Mouse (Mus musculus): ENCODE data around the gene D130043K22Rik. TPM values are rescaled to one million over a fixed set of nuclear protein-coding genes. Genes with fewer than 3 reads are reported as not detected.

D130043K22Rik gene
- polyA plus RNA-seq, 1 experiment from 2014 or later = 0.14 TPM

GRCm38 (mm10) chr13:24868233-24868632 is 23.3 kb downstream of the D130043K22Rik start:
- Histone ChIP-seq H3K4me2 (no peak overlapping the region), H3K27ac (ENCODE audit: low read depth) (no peak overlapping the region), H3K4me1 (ENCODE audit: insufficient read depth) (no peaks in the 10 kb centered on the region), H3K36me3 (ENCODE audit: insufficient read depth) (no peaks in the 10 kb centered on the region), H3K27me3 (ENCODE audit: insufficient read depth, low read length) (no peaks in the 10 kb centered on the region), H3K9me3 (ENCODE audit: low read depth, low read length) (no peaks in the 10 kb centered on the region), H3K9ac (no peak overlapping the region), H3K4me3 (ENCODE audit: low read depth, low read length) (no peak overlapping the region)
- no peak for TF ChIP-seq CTCF (IDR thresholded peaks at IDR 0.05; ENCODE audit: low read depth)
- 76% methylated on average over 7 of the region's 7 CpGs for WGBS
- ATAC-seq (ENCODE audit: insufficient read depth) = no peak
- DNase-seq = no peak

DNA sequence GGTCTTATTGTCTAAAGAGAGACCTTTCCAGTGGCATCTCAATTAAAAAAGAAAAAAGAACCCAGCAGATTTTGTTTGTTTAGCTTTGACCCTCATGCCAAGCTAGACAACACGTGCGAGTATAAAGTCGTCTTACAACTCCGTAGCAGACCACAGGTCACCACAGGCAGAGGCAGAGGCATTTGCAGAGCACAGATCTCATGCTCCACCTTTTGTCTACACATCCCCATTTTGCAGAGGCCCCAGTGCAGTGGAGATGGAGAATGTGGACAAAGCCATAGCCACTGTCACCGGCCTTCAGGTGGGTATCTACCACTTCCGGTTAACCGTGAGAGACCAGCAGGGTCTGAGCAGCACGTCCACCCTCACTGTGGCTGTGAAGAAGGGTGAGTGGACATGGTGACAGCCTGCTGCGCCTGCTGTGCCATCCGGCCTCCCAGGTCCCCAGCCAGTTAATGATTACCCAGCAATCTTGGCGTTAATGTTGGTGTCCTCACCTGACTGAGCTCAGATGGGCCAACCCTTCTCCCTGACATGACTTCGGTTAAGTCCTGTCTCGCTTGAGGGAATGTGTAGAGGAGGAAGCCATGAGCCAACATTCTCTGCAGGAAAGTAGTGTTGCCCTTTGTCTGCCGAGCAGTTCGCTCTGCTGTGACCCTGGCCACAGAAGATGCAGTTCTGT is 34.6 kb downstream of the D130043K22Rik start:
- Histone ChIP-seq H3K27ac (ENCODE audit: low read depth) (no peak overlapping the region), H3K4me3 (ENCODE audit: low read depth, low read length) (no peak overlapping the region), H3K4me2 (no peak overlapping the region), H3K9me3 (ENCODE audit: low read depth, low read length) (no peaks in the 10 kb centered on the region), H3K36me3 (ENCODE audit: insufficient read depth) (no peaks in the 10 kb centered on the region), H3K4me1 (ENCODE audit: insufficient read depth) (no peaks in the 10 kb centered on the region), H3K9ac (no peak overlapping the region), H3K27me3 (ENCODE audit: insufficient read depth, low read length) (no peaks in the 10 kb centered on the region)
- 74% methylated on average over 15 of the region's 15 CpGs for WGBS
- no peak for TF ChIP-seq CTCF (IDR thresholded peaks at IDR 0.05; ENCODE audit: low read depth)
- ATAC-seq (ENCODE audit: insufficient read depth) (no peak), DNase-seq (no peak)

GRCm38 (mm10) chr13:24880208-24880607 is 35.3 kb downstream of the D130043K22Rik start:
- H3K4me3 ChIP-seq (ENCODE audit: low read depth, low read length) = no peak overlapping the region

GRCm38 (mm10) chr13:24880704-24881103 is 35.8 kb downstream of the D130043K22Rik start:
- ATAC-seq (ENCODE audit: insufficient read depth) = no peak
- H3K27ac ChIP-seq (ENCODE audit: low read depth) = no peak overlapping the region
- no peaks in the 10 kb centered on the region for H3K27me3 ChIP-seq (ENCODE audit: insufficient read depth, low read length)
- H3K9ac ChIP-seq = no peak overlapping the region
- DNase-seq = no peak
- H3K4me3 ChIP-seq (ENCODE audit: low read depth, low read length) = no peak overlapping the region
- no peaks in the 10 kb centered on the region for H3K4me1 ChIP-seq (ENCODE audit: insufficient read depth)
- H3K36me3 ChIP-seq (ENCODE audit: insufficient read depth) = no peaks in the 10 kb centered on the region
- WGBS = 89% methylated on average over 5 of the region's 5 CpGs
- no peak for TF ChIP-seq CTCF (IDR thresholded peaks at IDR 0.05; ENCODE audit: low read depth)
- H3K4me2 ChIP-seq = no peak overlapping the region
- H3K9me3 ChIP-seq (ENCODE audit: low read depth, low read length) = no peaks in the 10 kb centered on the region

More at GRCm38 (mm10) chr13:24880208-24880607, 35.3 kb downstream of the D130043K22Rik start:
- H3K9me3 ChIP-seq (ENCODE audit: low read depth, low read length) = no peaks in the 10 kb centered on the region
- no peak for DNase-seq
- ATAC-seq (ENCODE audit: insufficient read depth) = no peak
- no peak overlapping the region for H3K9ac ChIP-seq
- no peak for TF ChIP-seq CTCF (IDR thresholded peaks at IDR 0.05; ENCODE audit: low read depth)
- no peaks in the 10 kb centered on the region for H3K36me3 ChIP-seq (ENCODE audit: insufficient read depth)
- 59% methylated on average over 6 of the region's 6 CpGs for WGBS
- H3K27me3 ChIP-seq (ENCODE audit: insufficient read depth, low read length) = no peaks in the 10 kb centered on the region
- no peak overlapping the region for H3K4me2 ChIP-seq
- no peak overlapping the region for H3K27ac ChIP-seq (ENCODE audit: low read depth)
- H3K4me1 ChIP-seq (ENCODE audit: insufficient read depth) = no peaks in the 10 kb centered on the region

- H3K9me3 ChIP-seq (ENCODE audit: low read depth, low read length) = no peaks in the 10 kb centered on the region
- H3K4me1 ChIP-seq (ENCODE audit: insufficient read depth) = no peaks in the 10 kb centered on the region
- no peak for DNase-seq
- no peak for ATAC-seq (ENCODE audit: insufficient read depth)
- 92% methylated on average over 6 of the region's 6 CpGs for WGBS
- no peaks in the 10 kb centered on the region for H3K36me3 ChIP-seq (ENCODE audit: insufficient read depth)
- H3K27me3 ChIP-seq (ENCODE audit: insufficient read depth, low read length) = no peaks in the 10 kb centered on the region
- no peak overlapping the region for H3K9ac ChIP-seq
- no peak for TF ChIP-seq CTCF (IDR thresholded peaks at IDR 0.05; ENCODE audit: low read depth)
- H3K27ac ChIP-seq (ENCODE audit: low read depth) = no peak overlapping the region
- H3K4me3 ChIP-seq (ENCODE audit: low read depth, low read length) = no peak overlapping the region
- H3K4me2 ChIP-seq = no peak overlapping the region
Observed at GRCm38 (mm10) chr13:24882411-24882810, 37.5 kb downstream of the D130043K22Rik start.

- H3K4me3 ChIP-seq (ENCODE audit: low read depth, low read length) = no peak overlapping the region
- ATAC-seq (ENCODE audit: insufficient read depth) (no peak), DNase-seq (peak; percentile 32)
- 33% methylated on average over 1 of the region's 1 CpGs for WGBS
- H3K9me3 ChIP-seq (ENCODE audit: low read depth, low read length) = no peaks in the 10 kb centered on the region
- H3K4me1 ChIP-seq (ENCODE audit: insufficient read depth) = no peaks in the 10 kb centered on the region
- H3K36me3 ChIP-seq (ENCODE audit: insufficient read depth) = no peaks in the 10 kb centered on the region
- no peak overlapping the region for H3K27ac ChIP-seq (ENCODE audit: low read depth)
- TF ChIP-seq CTCF (IDR thresholded peaks at IDR 0.05; ENCODE audit: low read depth) = no peak
- no peak overlapping the region for H3K9ac ChIP-seq
- H3K27me3 ChIP-seq (ENCODE audit: insufficient read depth, low read length) = no peaks in the 10 kb centered on the region
- H3K4me2 ChIP-seq = no peak overlapping the region
Observed at GRCm38 (mm10) chr13:24889554-24889953, 44.6 kb downstream of the D130043K22Rik start.

GRCm38 (mm10) chr13:24892516-24892915 is 47.6 kb downstream of the D130043K22Rik start:
- Histone ChIP-seq H3K27me3 (ENCODE audit: insufficient read depth, low read length) (no peaks in the 10 kb centered on the region), H3K4me3 (ENCODE audit: low read depth, low read length) (no peak overlapping the region), H3K4me2 (no peak overlapping the region), H3K9ac (no peak overlapping the region), H3K4me1 (ENCODE audit: insufficient read depth) (no peaks in the 10 kb centered on the region), H3K36me3 (ENCODE audit: insufficient read depth) (no peaks in the 10 kb centered on the region), H3K9me3 (ENCODE audit: low read depth, low read length) (no peaks in the 10 kb centered on the region), H3K27ac (ENCODE audit: low read depth) (no peak overlapping the region)
- no peak for ATAC-seq (ENCODE audit: insufficient read depth)
- no peak for TF ChIP-seq CTCF (IDR thresholded peaks at IDR 0.05; ENCODE audit: low read depth)
- no peak for DNase-seq
- whole genome bisulfite sequencing = 84% methylated on average over 3 of the region's 3 CpGs
